Mouse (Mus musculus) embryonic facial prominence, embryonic 13.5 days (tissue): ENCODE measurements around the gene Usp13. TPM values are rescaled to one million over a fixed set of nuclear protein-coding genes. Genes with fewer than 3 reads are reported as not detected.

Source experiments
- ATAC-seq: fragments of 200-750 bp; cut with Nextera tagmentation; 2 replicates; pipeline ENCODE4 v1.8.0; 2017; ENCODE audit warnings: low read depth; ENCODE audit not compliant: insufficient number of reproducible peaks, insufficient read depth, low FRiP score, low TSS enrichment
- H3K27ac ChIP-seq: fragments of 300-500 bp; sonication (generic); 2 replicates; pipeline ENCODE4 v1.5.1; 2015; ENCODE audit warnings: moderate library complexity, mild to moderate bottlenecking, inconsistent platforms
- H3K27me3 ChIP-seq: fragments of 300-500 bp; sonication (generic); 2 replicates; pipeline ENCODE4 v1.6.1; 2015; ENCODE audit warnings: mild to moderate bottlenecking, inconsistent platforms
- H3K36me3 ChIP-seq: fragments of 300-500 bp; sonication (generic); 2 replicates; pipeline ENCODE4 v1.6.1; 2015; ENCODE audit warnings: mild to moderate bottlenecking, inconsistent platforms
- H3K4me1 ChIP-seq: fragments of 300-500 bp; sonication (generic); 2 replicates; pipeline ENCODE4 v1.6.1; 2015; ENCODE audit warnings: inconsistent platforms
- H3K4me2 ChIP-seq: fragments of 300-500 bp; sonication (generic); 2 replicates; pipeline ENCODE4 v1.6.1; 2015; ENCODE audit warnings: moderate library complexity, mild to moderate bottlenecking, inconsistent platforms
- H3K4me3 ChIP-seq: fragments of 300-500 bp; sonication (generic); 2 replicates; pipeline ENCODE4 v1.5.1; 2015; ENCODE audit warnings: mild to moderate bottlenecking, inconsistent platforms
- H3K9ac ChIP-seq: fragments of 300-500 bp; sonication (generic); 2 replicates; pipeline ENCODE4 v1.6.1; 2015; ENCODE audit warnings: mild to moderate bottlenecking, inconsistent platforms
- H3K9me3 ChIP-seq: fragments of 300-500 bp; sonication (generic); 2 replicates; pipeline ENCODE4 v1.6.1; 2016; ENCODE audit warnings: inconsistent platforms
- WGBS: fragments of 180-500 bp; shearing (Covaris S2); methylation state at CpG from one replicate; pipeline ENCODE4 v1.1.7; 2015; ENCODE audit warnings: mixed read lengths; 5-methylcytosine and 5-hydroxymethylcytosine counted together
- polyA plus RNA-seq: library from polyadenylated mRNA; unstranded; fragments of >200 nt; fragmentation: Nextera tagmentation; extraction: Ambion mirVana; gene quantifications from 2 replicates; pipeline ENCODE4 v1.2.1, GENCODE M21; 2015

The Usp13 gene
- polyA plus RNA-seq = 5.9 and 6.6 TPM in 2 replicates

- Histone ChIP-seq H3K4me2 (peak within 1 kb of the TSS; percentile 81), H3K4me1 (peaks cover 20% of the 10 kb centered on the region), H3K36me3 (no peaks in the 10 kb centered on the region), H3K27ac (peak within 1 kb of the TSS; percentile 95), H3K4me3 (peak within 1 kb of the TSS; percentile 75), H3K27me3 (no peaks in the 10 kb centered on the region), H3K9ac (peak within 1 kb of the TSS; percentile 87), H3K9me3 (no peaks in the 10 kb centered on the region)
- under 1% methylated on average over 71 of the region's 84 CpGs for WGBS
- ATAC-seq = peak; percentile 80
Observed at GRCm38 (mm10) chr3:32817357-32818326, at the start of gene Usp13. Gene Usp13 (plus strand): TSS chr3:32817546.

- Histone ChIP-seq H3K27me3 (no peaks in the 10 kb centered on the region), H3K4me3 (no peak overlapping the region), H3K27ac (no peak overlapping the region), H3K9me3 (no peaks in the 10 kb centered on the region), H3K4me2 (no peak overlapping the region), H3K9ac (no peak overlapping the region), H3K4me1 (no peaks in the 10 kb centered on the region), H3K36me3 (no peaks in the 10 kb centered on the region)
- 74% methylated on average over 2 of the region's 2 CpGs for WGBS
- no peak for ATAC-seq
Observed at GRCm38 (mm10) chr3:32770781-32771180, 46.6 kb upstream of the Usp13 start.

GRCm38 (mm10) chr3:32817001-32817356, 367 bp upstream of the Usp13 start:
- no peaks in the 10 kb centered on the region for H3K36me3 ChIP-seq
- peak overlapping the region; percentile 95 for H3K27ac ChIP-seq
- peaks cover 13% of the 10 kb centered on the region for H3K4me1 ChIP-seq
- H3K27me3 ChIP-seq = no peaks in the 10 kb centered on the region
- ATAC-seq = no peak
- H3K4me3 ChIP-seq = peak overlapping the region; percentile 75
- peak overlapping the region; percentile 81 for H3K4me2 ChIP-seq
- no peaks in the 10 kb centered on the region for H3K9me3 ChIP-seq
- H3K9ac ChIP-seq = peak overlapping the region; percentile 87
- WGBS = 7% methylated on average over 9 of the region's 9 CpGs

GRCm38 (mm10) chr3:32818327-32818900, 1.1 kb downstream of the Usp13 start:
- H3K9ac ChIP-seq = peak overlapping the region; percentile 87
- no peaks in the 10 kb centered on the region for H3K36me3 ChIP-seq
- peak overlapping the region; percentile 81 for H3K4me2 ChIP-seq
- peak overlapping the region; percentile 75 for H3K4me3 ChIP-seq
- H3K27ac ChIP-seq = no peak overlapping the region
- no peaks in the 10 kb centered on the region for H3K9me3 ChIP-seq
- 6% methylated on average over 12 of the region's 12 CpGs for WGBS
- H3K4me1 ChIP-seq = peaks cover 27% of the 10 kb centered on the region
- no peak for ATAC-seq
- no peaks in the 10 kb centered on the region for H3K27me3 ChIP-seq

GRCm38 (mm10) chr3:32822620-32823019, 5.3 kb downstream of the Usp13 start:
- WGBS = 59% methylated on average over 3 of the region's 3 CpGs
- H3K27ac ChIP-seq = no peak overlapping the region
- no peak overlapping the region for H3K9ac ChIP-seq
- H3K4me3 ChIP-seq = no peak overlapping the region
- no peak overlapping the region for H3K4me2 ChIP-seq
- no peaks in the 10 kb centered on the region for H3K27me3 ChIP-seq
- no peaks in the 10 kb centered on the region for H3K36me3 ChIP-seq
- H3K4me1 ChIP-seq = peaks cover 23% of the 10 kb centered on the region
- no peaks in the 10 kb centered on the region for H3K9me3 ChIP-seq
- ATAC-seq = no peak

- no peak overlapping the region for H3K4me2 ChIP-seq
- H3K9ac ChIP-seq = no peak overlapping the region
- peaks cover 15% of the 10 kb centered on the region; the same call in 1 of the 2 replicates for H3K4me1 ChIP-seq
- no peaks in the 10 kb centered on the region for H3K36me3 ChIP-seq
- no peaks in the 10 kb centered on the region for H3K27me3 ChIP-seq
- no peak overlapping the region for H3K4me3 ChIP-seq
- no peak for ATAC-seq
- no peak overlapping the region for H3K27ac ChIP-seq
- whole genome bisulfite sequencing = 69% methylated on average over 5 of the region's 5 CpGs
- H3K9me3 ChIP-seq = no peaks in the 10 kb centered on the region
Observed at GRCm38 (mm10) chr3:32824923-32825322, 7.6 kb downstream of the Usp13 start.

GRCm38 (mm10) chr3:32825964-32826479, 8.7 kb downstream of the Usp13 start:
- 79% methylated on average over 3 of the region's 3 CpGs for WGBS
- H3K4me1 ChIP-seq = peaks cover 15% of the 10 kb centered on the region; the same call in 1 of the 2 replicates
- ATAC-seq = no peak
- H3K4me3 ChIP-seq = no peak overlapping the region
- H3K27ac ChIP-seq = no peak overlapping the region
- no peaks in the 10 kb centered on the region for H3K9me3 ChIP-seq
- no peak overlapping the region for H3K4me2 ChIP-seq
- no peak overlapping the region for H3K9ac ChIP-seq
- H3K36me3 ChIP-seq = no peaks in the 10 kb centered on the region
- H3K27me3 ChIP-seq = no peaks in the 10 kb centered on the region

GRCm38 (mm10) chr3:32826701-32827100, 9.4 kb downstream of the Usp13 start:
- no peak overlapping the region for H3K27ac ChIP-seq
- H3K4me3 ChIP-seq = no peak overlapping the region
- H3K9ac ChIP-seq = no peak overlapping the region
- H3K4me2 ChIP-seq = no peak overlapping the region
- H3K36me3 ChIP-seq = no peaks in the 10 kb centered on the region
- WGBS = 52% methylated on average over 6 of the region's 6 CpGs
- no peaks in the 10 kb centered on the region for H3K9me3 ChIP-seq
- H3K4me1 ChIP-seq = peaks cover 15% of the 10 kb centered on the region; the same call in 1 of the 2 replicates
- H3K27me3 ChIP-seq = no peaks in the 10 kb centered on the region
- no peak for ATAC-seq

- no peak overlapping the region for H3K9ac ChIP-seq
- peaks cover 13% of the 10 kb centered on the region for H3K36me3 ChIP-seq
- no peak overlapping the region for H3K27ac ChIP-seq
- no peak for ATAC-seq
- no peak overlapping the region for H3K4me3 ChIP-seq
- H3K27me3 ChIP-seq = no peaks in the 10 kb centered on the region
- WGBS = 67% methylated on average over 2 of the region's 2 CpGs
- H3K9me3 ChIP-seq = no peaks in the 10 kb centered on the region
- no peaks in the 10 kb centered on the region for H3K4me1 ChIP-seq
- no peak overlapping the region for H3K4me2 ChIP-seq
Observed at GRCm38 (mm10) chr3:32833871-32834270, 16.5 kb downstream of the Usp13 start.

GRCm38 (mm10) chr3:32837847-32838246, 20.5 kb downstream of the Usp13 start:
- no peak overlapping the region for H3K27ac ChIP-seq
- ATAC-seq = no peak
- 84% methylated on average over 7 of the region's 7 CpGs for WGBS

GRCm38 (mm10) chr3:32856362-32857107, 39.2 kb downstream of the Usp13 start:
- Histone ChIP-seq H3K9ac (no peak overlapping the region), H3K27me3 (no peaks in the 10 kb centered on the region), H3K4me2 (no peak overlapping the region), H3K4me3 (no peak overlapping the region), H3K36me3 (no peaks in the 10 kb centered on the region), H3K27ac (no peak overlapping the region), H3K9me3 (no peaks in the 10 kb centered on the region), H3K4me1 (no peaks in the 10 kb centered on the region)
- 77% methylated on average over 16 of the region's 16 CpGs for WGBS
- ATAC-seq = no peak

More at GRCm38 (mm10) chr3:32837847-32838246, 20.5 kb downstream of the Usp13 start:
- Histone ChIP-seq H3K9ac (no peak overlapping the region), H3K36me3 (peaks cover 22% of the 10 kb centered on the region), H3K4me3 (no peak overlapping the region), H3K4me2 (no peak overlapping the region), H3K4me1 (no peaks in the 10 kb centered on the region), H3K27me3 (no peaks in the 10 kb centered on the region), H3K9me3 (no peaks in the 10 kb centered on the region)
